Mouse (Mus musculus): ENCODE results near the gene Tcp10c.
"Not testable (repeated sequence)": the region's sequence is repeated elsewhere in the genome, so short reads cannot be mapped to it uniquely, and the experiment has no call there.

DNA sequence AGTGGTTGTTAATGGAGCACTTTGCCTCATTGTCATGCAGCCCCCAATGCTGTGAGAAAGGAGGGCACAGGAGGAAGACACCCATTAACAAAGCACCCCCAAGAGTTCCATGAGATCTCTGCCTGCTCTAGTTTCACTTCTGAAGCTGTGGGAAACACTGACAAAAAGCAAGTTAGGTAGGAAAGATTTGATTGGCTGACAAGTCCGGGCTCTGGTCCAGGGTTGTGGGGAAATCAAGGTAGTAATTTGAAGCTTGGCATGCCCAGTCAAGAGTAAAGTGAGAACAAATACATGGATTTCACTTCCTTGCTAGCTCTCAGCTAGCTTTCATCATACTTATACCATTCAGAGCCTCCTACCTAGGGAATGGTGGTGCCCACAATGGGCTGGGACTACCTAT lies 14.3 kb upstream of the Tcp10c start:
- not testable (repeated sequence) for TF ChIP-seq POLR2A (IDR thresholded peaks at IDR 0.05; ENCODE audit: borderline replicate concordance, extremely low read depth, low read depth, low read length); CTCF (IDR thresholded peaks at IDR 0.05; ENCODE audit: insufficient read depth, low read length)

Data from lung, adult 2 months (tissue).